Mouse (Mus musculus) kidney, embryonic 16.5 days (tissue): ENCODE results near the gene Tmem217. TPM values are rescaled to one million over a fixed set of nuclear protein-coding genes. Genes with fewer than 3 reads are reported as not detected.

Experiments
- ATAC-seq: fragments of 200-750 bp; cut with Nextera tagmentation; 2 replicates; pipeline ENCODE4 v1.8.0; 2017; ENCODE audit warnings: moderate TSS enrichment; ENCODE audit not compliant: low FRiP score, low TSS enrichment
- H3K27ac ChIP-seq: fragments of 300-500 bp; sonication (generic); 2 replicates; pipeline ENCODE4 v1.5.1; 2014; ENCODE audit warnings: low read length
- H3K27me3 ChIP-seq: fragments of 300-500 bp; sonication (generic); 2 replicates; pipeline ENCODE4 v1.6.1; 2014; ENCODE audit warnings: low read length, control low read depth, mixed read lengths; ENCODE audit not compliant: insufficient read depth
- H3K36me3 ChIP-seq: fragments of 300-500 bp; sonication (generic); 2 replicates; pipeline ENCODE4 v1.6.1; 2014; ENCODE audit warnings: low read length, control low read depth, mixed read lengths; ENCODE audit not compliant: insufficient read depth
- H3K4me1 ChIP-seq: fragments of 300-500 bp; sonication (generic); 2 replicates; pipeline ENCODE4 v1.6.1; 2014; ENCODE audit warnings: low read length, control low read depth, mixed read lengths; ENCODE audit not compliant: insufficient read depth
- H3K4me2 ChIP-seq: fragments of 300-500 bp; sonication (generic); replicated peaks from 2 replicates; pipeline ENCODE4 v1.6.1; 2014; ENCODE audit warnings: low read depth, low read length
- H3K4me3 ChIP-seq: fragments of 300-500 bp; sonication (generic); 2 replicates; pipeline ENCODE4 v1.5.1; 2014; ENCODE audit warnings: mild to moderate bottlenecking, low read length
- H3K9ac ChIP-seq: fragments of 300-500 bp; sonication (generic); replicated peaks from 2 replicates; pipeline ENCODE4 v1.6.1; 2014; ENCODE audit warnings: low read length
- H3K9me3 ChIP-seq: fragments of 300-500 bp; sonication (generic); 2 replicates; pipeline ENCODE4 v1.6.1; 2016; ENCODE audit warnings: low read length, control low read depth
- WGBS: fragments of 180-500 bp; shearing (Covaris S2); extraction: QIAGEN DNeasy Blood & Tissue Kit; methylation state at CpG from one replicate; pipeline ENCODE4 v1.1.7; 2014; 5-methylcytosine and 5-hydroxymethylcytosine counted together
- polyA plus RNA-seq: library from polyadenylated mRNA; unstranded; fragments of >200 nt; fragmentation: Nextera tagmentation; extraction: Ambion mirVana; gene quantifications from 2 replicates; pipeline ENCODE4 v1.2.1, GENCODE M21; 2015

Tmem217 gene
- polyA plus RNA-seq, 1 experiment from 2014 or later, result 0.79 TPM

DNA sequence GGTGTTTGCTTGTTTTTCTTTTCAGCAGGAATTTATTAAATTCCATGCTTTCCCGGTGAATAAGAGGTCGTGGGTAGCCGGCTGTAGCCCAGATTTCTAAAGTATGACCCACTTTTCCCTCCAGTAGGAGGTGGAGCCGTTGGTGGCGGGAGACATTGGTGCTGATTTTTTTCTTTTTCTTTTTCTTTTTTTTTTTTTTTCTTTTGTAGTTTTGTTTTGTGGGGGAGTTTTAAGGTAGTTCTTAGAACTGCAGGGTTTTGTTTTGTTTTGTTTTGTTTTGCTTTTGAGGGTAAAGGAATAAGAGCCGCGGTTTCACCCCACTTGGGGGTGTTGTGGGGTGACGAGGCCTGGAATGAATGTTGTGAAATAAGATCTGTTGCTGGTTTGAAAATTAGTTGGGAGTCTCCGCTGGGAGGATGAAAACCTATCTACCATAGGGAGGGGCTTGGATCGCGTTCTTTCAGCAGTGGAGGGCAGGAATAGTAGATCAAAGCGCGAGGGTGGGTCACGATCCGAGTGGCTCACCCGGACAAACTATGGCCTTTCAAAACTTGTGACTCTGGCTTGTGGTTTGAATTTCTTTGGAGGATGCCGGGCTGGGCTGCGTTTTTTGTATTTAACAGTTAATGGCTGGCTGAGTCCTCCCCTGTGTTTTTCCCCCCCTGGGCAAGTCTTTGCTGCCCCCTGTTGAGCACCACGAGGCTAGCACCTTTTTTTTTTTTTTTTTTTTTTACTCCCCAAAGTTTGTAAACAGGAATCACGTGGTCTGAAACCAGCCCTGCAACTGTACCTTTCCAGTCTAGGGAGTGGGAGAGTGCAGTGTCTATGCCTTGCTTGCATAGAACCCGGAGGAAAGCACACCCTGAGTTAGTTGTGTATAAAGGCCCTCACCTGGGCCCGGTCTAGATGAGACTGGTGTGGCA, 59.7 kb downstream of the Tmem217 start:
- 1% methylated on average over 22 of the region's 22 CpGs for WGBS
- Histone ChIP-seq H3K9me3 (no peaks in the 10 kb centered on the region), H3K9ac (peak overlapping the region; percentile 91), H3K4me1 (peaks cover 18% of the 10 kb centered on the region), H3K36me3 (peaks cover 12% of the 10 kb centered on the region; the same call in 1 of the 2 replicates), H3K4me3 (peak overlapping the region; percentile 98), H3K27me3 (no peaks in the 10 kb centered on the region), H3K4me2 (peak overlapping the region; percentile 70), H3K27ac (peak overlapping the region; percentile 85)
- ATAC-seq, result no peak

DNA sequence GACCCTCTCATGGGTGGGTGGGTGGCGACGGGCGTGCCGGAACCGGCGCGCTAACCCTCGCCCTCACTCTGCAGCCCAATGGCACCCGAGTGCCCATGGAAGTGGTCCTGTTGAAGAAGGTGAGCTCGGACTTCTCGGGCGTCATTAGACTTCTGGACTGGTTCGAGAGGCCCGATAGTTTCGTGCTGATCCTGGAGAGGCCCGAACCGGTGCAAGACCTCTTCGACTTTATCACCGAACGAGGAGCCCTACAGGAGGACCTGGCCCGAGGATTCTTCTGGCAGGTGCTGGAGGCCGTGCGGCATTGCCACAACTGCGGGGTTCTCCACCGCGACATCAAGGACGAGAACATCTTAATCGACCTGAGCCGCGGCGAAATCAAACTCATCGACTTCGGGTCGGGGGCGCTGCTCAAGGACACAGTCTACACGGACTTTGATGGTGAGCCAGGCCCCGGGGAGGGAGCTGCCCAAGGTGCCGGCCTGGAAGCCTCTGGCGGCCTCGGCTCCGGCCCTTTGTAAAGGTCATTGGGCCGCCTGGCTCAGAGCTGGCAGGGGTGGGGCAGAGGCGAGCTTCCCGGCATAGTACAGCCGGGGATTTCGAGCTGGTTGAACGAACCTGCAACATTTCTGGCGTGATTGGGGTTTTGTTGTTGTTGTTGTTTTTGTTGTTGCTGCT, 60.5 kb downstream of the Tmem217 start:
- Histone ChIP-seq H3K4me1 (peaks cover 18% of the 10 kb centered on the region), H3K9me3 (no peaks in the 10 kb centered on the region), H3K9ac (peak overlapping the region; percentile 91), H3K36me3 (peaks cover 12% of the 10 kb centered on the region; the same call in 1 of the 2 replicates), H3K27me3 (no peaks in the 10 kb centered on the region), H3K4me3 (peak overlapping the region; percentile 98), H3K27ac (peak overlapping the region; percentile 85), H3K4me2 (peak overlapping the region; percentile 70)
- ATAC-seq, result no peak; the same call in 1 of the 2 replicates
- WGBS, result under 1% methylated on average over 48 of the region's 48 CpGs

DNA sequence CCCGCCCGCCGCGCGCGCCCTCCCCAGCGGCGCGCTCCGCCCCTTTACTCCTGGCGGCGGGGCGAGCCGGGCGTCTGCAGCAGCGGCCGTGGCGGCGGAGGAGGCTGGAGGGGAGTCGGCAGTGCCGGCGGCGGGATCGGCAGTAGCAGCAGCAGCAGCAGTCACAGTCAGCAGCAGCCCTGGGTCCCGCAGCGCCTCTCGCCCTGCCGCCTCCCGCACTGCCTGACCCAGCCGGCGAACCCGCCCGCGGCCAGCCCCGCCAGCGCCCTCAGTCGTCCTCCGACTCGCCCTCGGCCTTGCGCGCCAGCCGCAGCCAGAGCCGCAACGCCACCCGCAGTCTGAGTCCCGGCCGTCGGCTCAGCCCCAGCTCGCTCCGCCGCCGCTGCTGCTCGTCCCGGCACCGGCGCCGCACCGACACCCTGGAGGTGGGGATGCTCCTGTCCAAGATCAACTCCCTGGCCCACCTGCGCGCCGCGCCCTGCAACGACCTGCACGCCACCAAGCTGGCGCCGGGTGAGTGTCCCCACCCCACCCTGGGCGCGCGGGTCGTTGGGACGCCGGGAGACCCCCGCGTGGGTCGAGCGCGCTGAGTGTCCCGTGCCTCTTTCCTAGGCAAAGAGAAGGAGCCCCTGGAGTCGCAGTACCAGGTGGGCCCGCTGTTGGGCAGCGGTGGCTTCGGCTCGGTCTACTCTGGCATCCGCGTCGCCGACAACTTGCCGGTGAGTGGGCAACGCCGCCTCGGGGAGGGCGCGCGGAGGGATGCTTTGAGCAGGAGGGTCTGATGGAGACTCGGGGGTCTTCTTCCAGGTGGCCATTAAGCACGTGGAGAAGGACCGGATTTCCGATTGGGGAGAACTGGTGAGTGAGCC, 61.2 kb downstream of the Tmem217 start, which contains the start of gene Pim1:
Gene Pim1, plus strand, starts transcription at position 41 of the 869 bp plus-strand sequence.
- ATAC-seq, result peak; percentile 79
- under 1% methylated on average over 64 of the region's 99 CpGs for WGBS
- Histone ChIP-seq H3K9ac (peak within 1 kb of the TSS; percentile 91), H3K27ac (peak within 1 kb of the TSS; percentile 91), H3K9me3 (no peaks in the 10 kb centered on the region), H3K4me3 (peak within 1 kb of the TSS; percentile 98), H3K27me3 (no peaks in the 10 kb centered on the region), H3K4me2 (peak within 1 kb of the TSS; percentile 84), H3K4me1 (peaks cover 18% of the 10 kb centered on the region), H3K36me3 (peaks cover 12% of the 10 kb centered on the region; the same call in 1 of the 2 replicates)

DNA sequence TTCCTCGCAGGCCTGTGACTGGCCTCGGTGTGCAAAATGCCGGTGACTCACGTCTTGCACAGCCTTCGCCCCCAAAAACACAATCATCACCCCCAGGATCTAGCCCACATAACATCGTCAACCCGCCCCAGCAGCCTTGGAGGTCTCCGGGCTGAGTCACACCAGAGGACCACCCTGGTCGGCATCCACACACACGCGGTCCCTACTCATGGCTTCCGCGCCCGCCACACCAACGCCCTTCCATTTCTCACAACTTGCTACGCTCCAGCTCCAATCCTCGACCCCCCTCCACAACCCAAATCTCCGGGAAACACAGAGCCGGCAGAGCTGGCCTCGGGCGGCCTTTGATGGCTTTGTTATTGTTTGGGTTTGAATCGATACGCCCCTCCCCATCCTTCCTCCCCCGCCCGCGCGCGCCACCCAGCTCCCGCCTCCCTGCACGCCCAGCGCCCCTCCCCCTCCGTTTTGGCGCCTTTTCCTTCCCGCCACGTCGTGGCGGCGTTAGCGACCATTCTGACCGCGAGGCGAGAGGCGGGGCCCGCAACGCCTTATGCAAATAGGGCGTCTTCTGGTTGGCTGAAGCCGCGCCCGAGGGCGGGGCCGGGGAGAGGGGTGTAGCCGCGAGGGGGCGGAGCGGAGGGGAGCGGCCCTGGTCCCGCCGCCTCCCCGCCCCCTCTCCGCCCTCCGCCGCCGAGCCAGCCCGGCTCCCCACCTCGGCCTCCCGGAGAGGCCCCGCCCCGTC, 62.0 kb downstream of the Tmem217 start:
- H3K27ac ChIP-seq, result peak overlapping the region; percentile 91
- peak overlapping the region; percentile 98 for H3K4me3 ChIP-seq
- H3K36me3 ChIP-seq, result peaks cover 12% of the 10 kb centered on the region; the same call in 1 of the 2 replicates
- peak; percentile 94 for ATAC-seq
- no peaks in the 10 kb centered on the region for H3K9me3 ChIP-seq
- H3K9ac ChIP-seq, result peak overlapping the region; percentile 91
- no peaks in the 10 kb centered on the region for H3K27me3 ChIP-seq
- WGBS, result 0% methylated on average over 48 of the region's 68 CpGs
- H3K4me1 ChIP-seq, result peaks cover 18% of the 10 kb centered on the region
- H3K4me2 ChIP-seq, result peak overlapping the region; percentile 84

DNA sequence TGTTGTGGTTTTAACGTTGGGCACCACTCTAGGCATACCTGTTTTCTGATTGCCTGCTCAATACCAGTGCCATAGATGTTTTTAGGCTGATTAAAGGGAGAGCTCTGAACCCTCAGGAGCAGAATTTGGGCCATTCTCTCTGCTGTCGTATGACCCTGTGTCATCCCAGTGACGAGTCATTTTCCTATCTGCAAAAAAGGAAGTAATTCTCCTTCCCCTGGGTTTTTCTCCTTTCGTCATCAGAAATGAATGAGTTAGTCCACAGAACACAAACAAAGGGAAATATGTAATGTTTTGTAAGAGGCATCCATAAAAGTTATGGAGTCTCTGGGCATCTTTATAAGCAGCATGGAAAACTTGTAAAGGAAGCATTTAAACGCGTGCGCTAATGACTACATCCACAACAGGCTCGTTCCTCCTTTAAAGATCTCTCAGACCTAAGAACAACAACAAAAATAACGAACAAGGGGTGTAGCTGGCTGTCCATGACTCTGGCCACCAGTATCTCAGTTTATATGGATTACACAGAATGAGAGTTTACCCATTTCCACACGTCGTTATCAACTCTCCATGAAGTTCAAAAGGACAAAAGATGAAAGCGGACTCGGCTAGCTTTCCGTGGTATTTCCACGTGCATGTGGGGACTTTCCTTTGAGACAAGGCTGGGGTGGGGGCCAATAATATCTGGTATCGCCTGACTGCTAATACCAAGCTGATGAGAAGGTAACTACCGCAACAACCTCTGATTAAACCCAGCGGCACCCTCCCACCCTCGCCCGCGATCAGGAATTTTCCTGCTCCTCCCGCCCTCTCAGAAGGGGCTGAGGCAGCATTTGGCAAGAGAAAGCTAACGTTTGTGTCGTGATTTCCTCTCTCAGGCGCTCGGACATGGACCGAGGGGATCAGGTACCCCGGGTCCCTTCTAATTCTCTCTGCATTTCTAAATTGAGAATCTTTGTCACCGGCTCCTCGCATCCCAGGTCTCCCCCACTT, 62.9 kb downstream of the Tmem217 start:
- ATAC-seq, result no peak
- WGBS, result 7% methylated on average over 30 of the region's 30 CpGs
- Histone ChIP-seq H3K36me3 (peaks cover 8% of the 10 kb centered on the region; the same call in 1 of the 2 replicates), H3K4me3 (peak overlapping the region; percentile 64), H3K9me3 (no peaks in the 10 kb centered on the region), H3K27me3 (no peaks in the 10 kb centered on the region), H3K4me2 (peak overlapping the region; percentile 84), H3K27ac (peak overlapping the region; percentile 91), H3K4me1 (peaks cover 15% of the 10 kb centered on the region), H3K9ac (peak overlapping the region; percentile 77)

DNA sequence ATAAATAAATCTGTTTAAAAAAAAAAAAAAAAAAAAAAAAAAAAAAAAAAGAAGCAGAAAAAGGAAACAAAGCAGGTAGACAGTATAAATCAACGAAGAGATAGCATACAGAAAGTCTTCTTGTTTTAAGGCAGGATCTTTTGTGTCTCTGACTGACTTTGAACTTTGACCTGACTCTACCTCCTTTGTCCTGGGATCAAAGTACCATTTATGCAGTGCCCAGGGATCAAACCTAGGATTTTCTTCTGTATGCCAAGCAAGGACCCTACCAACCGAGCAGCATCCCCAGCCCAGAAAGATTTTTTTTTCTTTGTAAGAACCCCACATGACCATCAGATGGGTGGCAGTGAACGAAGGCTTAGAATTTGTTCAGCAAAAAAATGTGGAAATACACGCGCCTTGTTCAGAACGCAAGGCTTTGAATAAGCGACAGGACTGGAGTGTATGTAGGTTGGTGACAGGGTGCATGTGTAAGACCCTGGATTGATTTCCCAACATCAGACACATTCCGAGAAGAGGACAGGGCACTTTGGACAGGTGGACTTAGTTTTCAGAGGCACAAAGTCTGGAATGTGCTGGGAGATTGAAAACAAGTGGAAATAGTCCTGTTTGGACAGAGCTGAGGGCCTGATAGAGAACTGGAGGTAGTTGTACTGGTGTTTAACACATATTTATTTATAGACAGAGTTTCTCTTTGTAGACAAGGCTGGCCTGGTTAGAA, 63.8 kb downstream of the Tmem217 start:
- WGBS, result 86% methylated on average over 8 of the region's 8 CpGs
- H3K4me3 ChIP-seq, result no peak overlapping the region
- no peak for ATAC-seq

DNA sequence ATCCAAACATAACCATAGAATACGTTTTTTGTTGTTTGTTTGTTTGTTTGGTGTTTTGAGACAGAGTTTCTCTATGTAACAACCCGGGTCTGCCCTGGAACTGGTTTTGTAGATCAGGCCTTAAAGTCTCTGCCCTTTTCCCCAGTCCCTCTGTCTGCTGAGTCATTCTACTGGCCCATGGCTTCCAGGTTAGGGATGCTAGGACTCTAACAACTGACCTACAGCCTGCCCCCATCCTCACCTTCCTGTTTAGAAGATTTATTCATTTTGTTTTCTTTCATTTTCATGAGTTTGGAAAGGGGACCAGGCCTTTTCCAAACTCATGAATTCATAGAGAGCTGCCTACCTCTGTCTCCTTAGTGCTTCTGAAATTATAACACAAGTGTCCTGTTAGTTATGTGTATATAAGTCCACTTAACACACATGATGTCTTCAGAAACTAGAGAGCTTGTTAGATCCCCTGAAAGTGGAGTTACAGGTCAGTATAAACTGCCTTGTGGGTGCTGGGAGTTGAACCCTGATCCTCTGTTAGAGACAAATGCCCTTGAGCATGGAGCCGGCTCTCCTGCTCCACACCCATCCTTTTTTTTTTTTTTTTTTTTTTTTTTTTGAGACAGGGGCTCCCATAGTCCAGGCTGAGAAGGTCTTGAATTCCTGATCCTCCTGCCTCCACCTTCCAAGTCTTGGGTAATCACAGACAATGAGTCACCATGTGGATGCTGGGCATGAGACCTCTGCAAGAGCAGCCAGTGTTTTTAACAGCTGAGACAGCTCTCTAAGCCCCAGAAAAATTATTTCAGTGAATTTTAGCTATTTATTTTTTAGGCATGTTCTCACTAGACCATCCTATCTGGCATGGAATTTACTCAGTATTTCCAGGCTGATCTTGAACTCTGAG, 66.6 kb downstream of the Tmem217 start:
- Histone ChIP-seq H3K27ac (no peak overlapping the region), H3K4me2 (no peak overlapping the region), H3K9ac (no peak overlapping the region), H3K4me1 (peaks cover 6% of the 10 kb centered on the region; the same call in 1 of the 2 replicates), H3K4me3 (no peak overlapping the region), H3K27me3 (no peaks in the 10 kb centered on the region), H3K9me3 (peaks cover 5% of the 10 kb centered on the region; the same call in 1 of the 2 replicates), H3K36me3 (no peaks in the 10 kb centered on the region)
- ATAC-seq, result no peak
- WGBS, result 75% methylated on average over 3 of the region's 3 CpGs

More for the DNA sequence above, 63.8 kb downstream of the Tmem217 start:
- Histone ChIP-seq H3K27me3 (no peaks in the 10 kb centered on the region), H3K27ac (peak overlapping the region; percentile 23; the same call in 1 of the 2 replicates), H3K9me3 (no peaks in the 10 kb centered on the region), H3K4me2 (no peak overlapping the region), H3K4me1 (peaks cover 12% of the 10 kb centered on the region), H3K36me3 (no peaks in the 10 kb centered on the region), H3K9ac (no peak overlapping the region)
